Mouse (Mus musculus) v-Abl transformed pro-B cells (cell line): ENCODE data around the gene Col6a2.

Experiments
- in situ Hi-C, 2 experiments: fragments of 400-800 bp; cut with MboI; formaldehyde crosslinking; loops; one replicate each; pipeline ENCODE4 v1.15.1; 2025; ENCODE audit not compliant: unreplicated experiment in 2 of 2

The Col6a2 gene

DNA sequence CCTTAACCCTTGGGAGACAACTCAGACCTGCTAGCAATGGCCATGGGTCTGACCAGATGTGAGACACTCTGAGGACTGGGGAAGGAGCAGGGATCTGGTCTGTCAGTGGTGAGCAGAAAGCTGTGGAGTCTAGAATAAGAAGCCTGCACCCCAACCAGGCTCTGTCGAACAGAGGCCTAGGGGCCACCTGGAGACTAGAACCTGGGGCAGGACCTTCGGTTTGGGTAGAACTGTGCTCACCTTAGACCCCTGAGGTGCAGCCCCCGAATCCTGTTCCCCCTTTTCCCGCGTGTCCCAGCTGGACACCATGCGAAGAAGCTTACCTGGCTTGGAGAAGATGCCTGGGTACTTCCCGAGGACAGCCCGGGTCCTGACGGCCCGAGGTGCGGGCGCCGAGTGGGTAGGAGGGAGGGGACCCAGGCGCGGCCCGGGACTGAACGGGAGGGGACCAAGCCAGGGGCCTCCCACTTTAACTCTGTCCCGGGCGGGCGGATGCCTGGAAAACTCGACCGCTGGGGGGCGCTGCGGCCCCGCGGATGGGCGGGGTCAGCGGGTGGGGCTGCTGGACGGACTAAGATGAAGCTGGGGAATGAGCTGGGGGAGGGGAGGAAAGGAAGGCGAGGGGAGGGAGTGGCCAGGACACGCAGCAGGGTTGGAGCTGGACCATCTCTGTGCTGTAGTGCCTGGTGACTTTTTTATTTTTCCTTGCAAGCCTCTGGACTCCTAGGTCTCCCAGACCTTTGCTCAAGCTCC, at the start of gene Col6a2:
Gene Col6a2, minus strand, starts transcription at position 703 of the 753 bp plus-strand sequence.
- in situ Hi-C loops = no loop called here

DNA sequence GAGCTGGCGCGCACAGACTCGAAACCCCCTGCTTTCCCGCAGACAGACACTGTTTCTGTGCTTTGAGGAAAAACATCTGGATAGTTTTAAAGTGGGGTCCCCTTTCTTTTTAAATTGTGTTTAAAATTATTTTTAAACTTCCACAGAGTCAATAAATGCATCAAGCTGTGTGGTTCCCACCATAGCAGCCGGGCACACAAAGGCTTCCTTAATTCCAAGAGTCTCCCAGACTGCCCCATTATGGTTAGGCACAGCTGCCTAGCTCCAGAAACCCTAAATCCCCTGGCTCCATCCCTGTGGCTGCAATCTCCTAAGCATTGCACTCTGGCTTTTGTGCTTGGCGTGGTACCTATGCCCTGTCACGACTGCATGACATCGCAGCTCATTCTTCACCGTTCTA, 48.5 kb upstream of the Col6a2 start:
- in situ Hi-C loops = no loop called here

DNA sequence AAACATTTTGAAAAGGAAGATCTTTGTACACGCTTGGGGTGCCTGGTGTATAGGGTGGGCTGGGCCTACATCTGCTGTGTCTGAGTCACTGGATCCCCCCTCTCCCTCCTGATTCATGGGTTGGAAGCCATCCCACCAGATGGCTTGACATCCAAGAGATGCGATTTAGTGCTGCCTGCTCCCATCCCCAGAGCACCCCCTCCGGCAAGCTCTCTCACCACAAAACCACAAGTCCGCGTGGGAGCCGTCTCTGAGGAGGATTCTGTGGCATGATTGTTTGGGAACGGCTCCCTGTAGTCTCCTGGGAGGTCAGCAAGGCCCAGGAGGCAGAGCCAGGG, 45.5 kb upstream of the Col6a2 start:
- in situ Hi-C loops = no loop called here

DNA sequence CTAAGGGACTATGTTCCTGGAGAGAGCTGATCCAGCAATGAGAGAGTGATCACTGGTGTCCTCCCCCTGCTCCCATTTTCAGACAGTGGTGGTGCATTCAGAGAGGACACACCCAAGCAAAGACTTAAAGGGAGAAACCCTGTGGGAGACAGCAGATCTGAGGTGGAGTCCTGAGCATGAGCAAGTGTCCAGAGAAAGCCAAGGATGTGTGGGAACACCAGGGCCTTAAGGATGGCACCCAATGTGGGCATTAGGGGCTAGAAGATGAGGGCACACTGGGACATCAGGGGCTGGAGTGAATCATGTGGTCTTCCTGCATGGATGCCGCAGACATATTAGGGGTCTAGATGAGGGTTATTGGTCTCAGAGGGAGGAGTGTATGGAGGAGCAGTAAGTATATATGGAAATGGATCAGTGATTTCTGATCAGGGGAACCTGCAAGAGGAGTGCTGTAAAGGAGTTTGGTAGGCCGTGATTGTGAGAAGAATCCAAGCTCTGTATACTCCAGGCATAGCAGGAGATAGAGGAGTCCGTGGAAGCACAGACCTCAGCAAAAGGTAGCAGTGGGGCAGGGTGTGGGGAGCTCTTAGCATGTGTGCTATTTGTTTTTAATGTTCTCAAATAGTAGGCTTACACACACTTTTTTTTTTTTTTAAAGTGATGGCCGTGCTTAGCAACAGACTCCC, 45.0 kb upstream of the Col6a2 start:
- in situ Hi-C loops = no loop called here

DNA sequence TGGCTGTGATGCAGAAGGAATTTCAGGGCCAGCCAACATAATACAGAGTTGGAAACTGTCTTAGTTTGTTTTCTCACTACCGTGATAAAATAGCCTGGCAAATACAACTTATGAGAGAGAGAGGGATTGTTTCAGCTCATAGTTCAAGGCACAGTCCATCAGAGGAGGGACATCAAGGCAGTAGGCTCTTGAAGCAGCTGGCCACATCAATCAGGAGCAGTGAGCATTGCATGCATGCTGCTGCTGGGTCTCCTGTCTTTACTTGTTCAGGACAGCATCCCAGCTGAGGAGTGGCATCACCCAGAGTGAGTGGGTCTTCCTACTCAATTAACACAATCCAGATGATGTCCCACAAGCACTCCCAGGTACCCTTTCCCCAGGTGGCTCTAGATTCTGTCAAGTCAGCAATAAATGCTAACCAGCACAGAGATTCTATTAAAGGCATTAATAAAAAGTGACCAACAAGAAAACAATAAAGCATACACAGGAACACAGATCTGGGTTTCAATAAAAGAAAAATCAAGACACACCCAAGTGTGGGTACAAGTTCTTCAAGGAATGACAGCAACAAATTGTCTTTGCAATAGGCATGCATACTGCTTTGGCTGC, 43.9 kb upstream of the Col6a2 start:
- in situ Hi-C loops = no loop called here

DNA sequence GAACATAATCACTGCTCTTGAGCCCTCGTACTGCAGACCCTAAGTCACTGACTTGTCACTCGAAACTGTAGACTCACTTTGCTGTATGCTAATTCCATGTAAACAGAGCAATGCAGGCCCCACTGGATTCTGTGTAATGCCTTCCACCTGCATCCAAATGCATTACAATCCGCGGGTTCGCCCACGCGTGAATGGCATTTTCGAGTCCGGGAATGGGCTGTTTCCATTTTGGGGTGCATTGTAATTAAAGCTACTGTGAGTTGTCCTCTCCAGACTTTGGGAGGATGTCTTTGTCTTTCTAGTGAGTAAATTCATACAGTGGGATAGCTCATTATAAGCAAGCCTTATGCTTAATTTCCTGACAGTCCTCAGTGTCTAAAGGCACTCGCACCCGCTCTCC, 42.1 kb upstream of the Col6a2 start:
- in situ Hi-C loops = no loop called here

DNA sequence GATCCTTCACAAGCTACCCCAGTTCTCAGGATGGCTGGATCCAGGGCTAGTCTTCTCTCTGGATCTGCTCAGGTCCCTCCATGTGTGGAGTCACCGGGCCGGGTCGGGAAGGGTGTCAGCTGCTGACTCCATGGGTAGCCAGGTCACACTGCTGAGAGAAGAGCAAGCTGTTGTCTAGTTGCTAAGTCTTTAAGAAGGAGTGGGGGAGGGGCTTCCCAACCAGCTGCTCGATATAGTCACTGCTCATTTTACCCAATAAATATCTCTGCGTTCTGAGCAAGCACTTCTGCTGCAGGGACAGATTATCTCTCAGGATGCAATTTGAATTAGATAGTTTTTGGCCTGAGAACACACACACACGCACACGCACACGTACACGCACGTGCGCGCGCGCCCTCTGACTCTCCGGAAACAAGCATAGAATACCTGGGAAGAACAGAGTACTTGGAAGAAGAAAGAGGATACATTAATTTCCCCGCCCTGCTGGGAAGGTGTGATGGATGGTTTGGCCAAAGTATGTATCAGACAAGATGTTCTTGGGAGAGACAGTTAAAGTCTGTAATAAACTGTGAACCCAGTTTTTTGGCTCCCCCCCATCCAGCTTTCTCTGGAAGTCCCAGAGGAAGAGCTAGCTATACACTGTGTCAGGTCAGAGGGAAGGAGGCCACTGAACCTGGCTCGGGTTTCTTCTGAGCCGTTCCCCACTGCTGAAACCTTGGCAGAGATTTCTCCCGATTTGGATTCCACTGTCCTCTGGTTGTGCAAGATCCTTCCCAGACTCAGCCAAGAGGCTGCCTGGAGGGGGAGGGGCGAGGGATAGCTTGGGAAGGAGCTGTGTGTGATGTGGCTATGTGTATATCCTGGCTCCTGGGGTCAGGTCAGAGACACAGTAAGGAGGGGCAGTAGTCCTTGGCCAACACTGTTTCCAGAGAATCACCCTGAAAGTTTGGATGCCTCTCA, 41.0 kb upstream of the Col6a2 start:
- in situ Hi-C loops = no loop called here

DNA sequence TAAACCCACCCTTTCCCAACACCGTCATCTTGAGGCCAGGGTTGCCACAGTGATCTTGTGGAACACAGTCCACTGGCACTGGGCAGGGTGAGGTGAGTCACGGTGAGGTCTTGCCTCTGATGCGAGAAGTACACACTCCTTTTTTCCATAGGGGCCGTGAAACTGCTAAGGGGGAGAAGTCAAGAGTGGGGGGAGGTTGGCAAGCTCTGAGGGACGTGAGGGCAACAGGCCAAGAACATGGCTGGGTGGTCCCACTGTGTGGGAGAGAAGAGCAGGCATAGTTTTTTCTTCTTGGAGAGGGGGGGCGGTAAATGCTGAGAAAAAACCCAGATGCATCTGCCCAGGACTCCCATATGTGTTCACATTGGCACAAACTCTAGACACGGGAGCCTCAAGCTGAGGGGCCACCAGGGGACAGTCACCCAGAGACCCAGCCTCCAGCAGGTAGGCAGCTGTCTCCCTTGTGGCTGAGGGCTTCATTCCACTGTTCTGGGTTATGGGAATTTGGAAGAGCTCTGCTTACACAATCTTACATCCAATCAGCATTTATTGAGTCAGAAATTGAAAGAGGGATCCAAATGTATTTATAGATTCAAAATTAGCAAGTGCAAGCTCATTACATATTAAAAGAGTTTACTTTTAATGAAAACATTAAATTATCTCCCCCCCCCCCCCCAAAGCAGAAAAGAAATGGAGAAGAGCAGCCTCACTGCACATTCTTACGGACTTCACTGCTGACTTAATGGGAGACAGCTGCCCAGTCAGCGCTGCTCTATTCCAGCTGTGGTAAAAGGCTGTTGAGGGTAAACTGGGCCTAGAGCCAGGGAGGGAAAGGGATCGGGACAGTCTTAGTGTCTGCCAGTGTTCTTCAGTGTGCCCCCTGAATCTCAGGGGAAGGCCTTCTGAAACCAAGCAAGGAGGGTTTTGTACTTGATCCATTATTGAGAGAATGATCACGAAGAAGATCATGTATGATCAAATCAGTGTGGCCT, 30.2 kb upstream of the Col6a2 start:
- in situ Hi-C loops = no loop called here

DNA sequence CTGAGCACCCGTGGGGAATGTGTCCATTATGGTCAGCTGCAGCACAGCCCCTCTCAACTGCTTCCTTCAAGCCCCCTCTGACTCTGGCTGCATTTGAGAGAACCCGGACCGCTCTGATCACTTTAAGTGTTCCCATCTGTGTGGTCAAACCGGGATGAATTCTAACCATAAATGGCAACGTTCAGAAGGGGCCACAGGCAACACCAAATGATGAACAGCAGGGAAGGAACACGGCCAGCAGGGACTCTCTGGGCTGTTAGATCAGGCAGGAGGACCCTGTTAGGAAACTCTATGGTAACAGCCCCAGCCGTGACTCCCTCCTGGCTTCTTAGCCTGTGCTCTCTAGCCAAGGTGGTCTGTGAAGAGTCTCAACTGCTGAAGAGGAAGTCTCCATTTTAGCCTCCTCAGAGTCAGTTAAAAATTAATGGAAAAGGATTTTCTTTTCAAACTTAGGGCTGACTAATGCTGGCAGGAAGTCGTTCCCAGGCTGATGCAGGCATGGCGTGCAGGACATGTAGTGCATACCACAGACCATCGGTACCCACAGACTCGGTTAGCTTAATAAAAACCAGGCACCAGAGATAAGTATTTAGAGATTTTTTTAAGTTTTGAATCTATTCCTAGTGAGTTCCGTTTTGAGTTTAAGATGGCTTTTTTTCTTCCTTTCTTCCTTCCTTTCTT, 27.4 kb upstream of the Col6a2 start:
- in situ Hi-C loops = no loop called here

DNA sequence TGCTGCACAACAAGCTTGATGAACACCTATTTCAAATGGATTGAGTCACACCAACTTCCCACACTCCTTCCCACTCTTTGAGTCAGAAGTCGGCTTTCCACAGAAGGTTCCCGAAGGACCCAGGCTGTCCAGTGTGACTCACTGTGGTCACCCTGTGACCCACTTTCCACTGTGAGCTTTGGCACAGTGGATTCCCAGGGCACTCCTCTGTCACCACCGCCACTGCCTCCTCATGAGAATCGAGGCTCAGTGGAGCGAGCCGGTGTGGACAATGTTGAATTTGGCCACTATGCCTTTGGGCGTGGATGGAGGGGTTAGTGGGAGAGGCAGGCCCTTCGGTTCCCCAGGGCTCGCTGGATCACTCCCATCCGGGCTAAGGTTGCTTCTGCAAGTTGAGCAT, 25.3 kb upstream of the Col6a2 start:
- in situ Hi-C loops = no loop called here

DNA sequence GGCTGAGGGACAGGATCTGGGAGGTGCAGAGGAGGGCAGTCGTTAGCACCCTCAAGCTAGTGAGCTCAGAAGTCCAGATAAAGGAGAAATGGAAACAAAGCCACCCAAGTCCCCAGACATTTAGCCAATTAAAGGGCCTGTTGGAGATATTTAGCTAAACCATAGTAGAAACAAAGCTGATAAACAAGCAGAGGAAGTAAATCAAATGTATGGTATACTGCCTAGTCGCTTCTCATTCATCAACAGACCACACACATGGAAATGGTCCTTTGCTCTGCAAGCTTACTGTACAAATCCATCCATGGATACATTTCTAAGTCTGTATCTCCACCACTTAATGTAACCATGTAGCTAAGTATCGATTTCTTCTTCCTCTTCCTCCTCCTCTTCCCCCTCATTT, 24.0 kb upstream of the Col6a2 start:
- in situ Hi-C loops = no loop called here

DNA sequence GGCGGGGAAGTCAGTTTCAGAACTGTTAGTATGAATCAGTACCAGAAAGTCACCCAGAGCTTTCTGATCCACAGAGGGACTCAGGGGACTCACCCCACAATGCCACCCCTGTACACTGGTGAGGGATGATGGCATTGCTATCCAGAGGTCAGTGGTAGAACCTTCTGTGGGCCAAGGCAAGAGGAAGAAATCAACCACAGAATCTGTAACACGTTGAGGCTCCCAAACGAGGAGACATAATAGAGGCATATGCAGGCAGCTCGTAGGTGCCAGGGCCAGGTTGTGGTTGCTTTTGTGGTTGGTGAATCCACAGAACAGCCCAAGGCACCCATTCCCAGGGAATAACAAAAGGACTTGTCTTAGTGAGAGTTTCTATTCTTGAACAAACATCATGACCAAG, 22.3 kb upstream of the Col6a2 start:
- in situ Hi-C loops = no loop called here

DNA sequence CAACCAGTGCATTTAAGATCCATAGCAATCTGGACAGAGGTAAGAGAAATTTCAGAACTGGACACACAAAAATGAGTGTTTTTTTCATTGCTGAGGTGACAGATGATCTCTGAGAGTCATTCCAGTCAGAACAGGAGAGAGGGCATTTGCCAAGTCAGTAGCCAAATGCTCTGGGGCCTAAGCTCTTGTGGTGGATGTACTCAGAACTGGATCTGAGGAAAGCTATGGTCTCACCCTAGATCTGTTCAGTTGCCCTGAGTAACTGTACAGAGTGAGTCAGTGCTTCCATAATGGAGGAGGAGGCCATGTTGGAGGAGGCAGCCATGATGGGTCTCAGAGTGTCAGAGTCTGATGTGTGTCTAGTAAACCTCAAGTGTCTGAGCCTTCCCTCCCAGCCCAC, 21.6 kb upstream of the Col6a2 start:
- in situ Hi-C loops = no loop called here

DNA sequence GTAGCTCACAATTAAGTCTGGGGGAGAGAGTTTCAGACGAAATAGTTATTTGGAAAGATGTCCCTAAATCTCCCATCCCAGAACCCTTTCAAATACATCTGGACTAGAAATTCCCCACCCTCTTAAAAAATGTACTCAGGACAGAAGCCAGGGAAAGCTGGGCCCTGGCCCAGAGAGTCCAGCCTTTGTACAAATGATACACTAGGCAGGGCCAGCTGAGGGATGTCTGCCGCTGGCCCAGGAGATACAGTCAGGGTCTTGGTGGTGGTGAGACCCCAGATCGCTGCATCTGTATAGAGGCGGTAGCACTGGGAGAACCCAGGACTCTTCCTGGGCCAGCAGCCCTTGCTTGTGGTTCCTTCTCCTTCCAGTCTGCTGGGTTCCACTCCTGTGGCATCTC, 20.6 kb upstream of the Col6a2 start:
- in situ Hi-C loops = no loop called here

DNA sequence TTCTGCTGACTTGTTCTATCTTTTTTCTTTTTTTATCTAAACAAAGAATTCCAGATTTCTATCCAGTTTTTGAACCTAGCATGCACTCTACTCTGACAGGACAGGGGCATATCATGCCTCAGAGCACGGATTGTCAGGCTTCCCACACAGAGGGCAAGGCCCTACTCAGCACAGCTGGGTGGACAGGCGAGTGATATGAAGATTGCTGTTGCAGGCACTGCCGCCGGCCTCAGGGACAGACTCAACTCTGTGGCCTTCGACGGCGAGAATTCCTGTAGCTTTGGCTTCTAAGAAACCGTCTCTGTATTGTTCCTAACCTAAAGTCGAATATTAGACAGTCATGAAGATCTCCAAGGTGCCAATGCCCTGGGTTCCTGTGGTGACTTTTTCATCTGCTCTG, 20.0 kb upstream of the Col6a2 start:
- in situ Hi-C loops = no loop called here

DNA sequence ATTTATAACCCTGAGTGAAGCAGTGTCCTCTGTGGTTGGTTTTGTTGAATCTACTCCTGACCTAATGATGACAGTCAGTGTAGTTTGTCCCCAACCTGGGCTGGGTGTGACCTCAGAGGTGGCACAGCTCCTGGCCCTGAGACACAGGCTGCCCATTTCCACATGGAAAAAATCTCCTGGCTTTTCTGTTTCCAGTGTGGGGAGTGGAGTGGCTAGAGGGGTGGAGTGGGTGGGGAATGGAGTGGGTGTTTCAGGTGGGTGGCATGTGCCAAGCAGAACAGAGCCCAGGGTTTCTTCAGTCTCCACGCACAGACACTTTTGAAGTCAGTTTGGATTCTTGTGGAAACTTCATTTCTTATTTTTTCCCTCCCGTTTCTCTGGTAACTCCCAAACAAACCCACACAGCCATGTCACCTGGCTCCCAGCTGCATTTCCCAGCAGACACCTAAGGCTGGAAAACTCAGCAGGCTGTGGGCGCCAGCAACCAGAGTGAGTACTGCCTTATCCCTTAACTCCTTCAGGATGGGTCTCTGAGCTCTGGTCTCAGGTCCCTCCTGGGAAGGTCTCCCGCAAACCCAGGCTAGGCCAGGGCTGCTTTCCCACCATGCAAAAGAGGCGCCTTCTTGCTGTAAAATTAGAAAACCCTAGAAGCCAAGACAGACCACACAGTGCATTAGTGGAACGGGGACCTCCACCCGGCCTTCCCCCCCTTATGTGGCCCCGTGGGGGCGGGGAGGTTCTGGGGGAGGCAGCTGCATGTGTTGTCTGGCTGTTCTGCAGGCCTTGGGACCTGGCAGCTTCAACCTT, 19.4 kb upstream of the Col6a2 start:
- in situ Hi-C loops = no loop called here

DNA sequence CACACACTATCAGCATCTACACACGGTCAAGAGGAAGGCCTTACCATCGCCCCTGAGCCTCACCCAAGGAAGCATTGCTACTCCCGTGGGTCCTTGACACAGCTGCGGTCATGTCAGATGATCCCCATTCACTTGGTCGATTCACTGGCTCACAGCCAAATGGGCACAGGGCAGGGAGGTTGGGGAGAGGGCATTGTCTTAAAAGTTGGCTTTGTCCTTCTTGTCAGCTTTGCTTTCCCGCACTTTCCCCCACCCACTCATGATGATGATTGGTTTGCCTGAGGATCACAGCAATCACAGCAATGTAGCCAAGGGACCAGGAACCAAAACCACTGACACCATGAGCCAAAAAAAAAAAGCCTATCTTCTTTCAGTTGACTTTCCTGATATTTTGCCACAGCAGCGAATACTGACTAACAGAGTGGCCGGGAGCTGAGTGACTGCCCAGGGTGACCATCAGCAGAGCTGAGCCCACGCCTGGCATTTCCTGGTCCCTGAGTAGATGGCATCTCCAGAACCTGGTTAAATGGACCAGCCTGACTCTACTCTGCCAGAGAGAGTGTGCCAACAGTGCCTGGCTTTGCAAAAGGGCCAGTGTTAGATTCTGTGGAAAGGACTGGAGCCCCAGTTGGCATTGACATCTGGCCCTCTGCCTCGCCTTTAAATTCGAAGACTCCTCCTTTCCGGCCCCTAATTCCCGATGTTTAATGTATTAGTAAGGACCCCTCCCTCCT, 18.6 kb upstream of the Col6a2 start:
- in situ Hi-C loops = no loop called here

DNA sequence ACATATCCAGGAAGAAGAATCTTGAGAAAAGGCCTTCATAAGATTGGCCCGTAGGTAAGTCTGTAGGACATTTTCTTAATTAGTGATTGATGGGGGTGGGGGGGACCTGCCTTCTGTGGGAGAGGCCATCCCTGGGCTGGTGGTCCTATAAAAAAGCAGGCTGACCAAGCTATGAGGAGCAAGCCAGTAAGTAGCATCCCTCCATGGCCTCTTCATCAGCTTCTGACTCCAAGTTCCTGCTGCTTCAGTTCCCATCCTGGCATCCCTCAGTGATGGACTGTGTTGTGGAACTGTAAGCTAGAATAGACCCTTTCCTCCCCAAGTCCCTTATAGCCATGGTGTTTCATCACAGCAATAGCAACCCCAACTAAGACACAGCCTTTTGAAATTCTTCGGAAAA, 16.5 kb upstream of the Col6a2 start:
- in situ Hi-C loops = no loop called here
